Mouse (Mus musculus) myocyte (in vitro differentiated cells): ENCODE data around the gene Sar1a.

Source experiments
- MAX ChIP-seq: IDR thresholded peaks from one replicate; pipeline ENCODE4 v1.6.1; 2011; ENCODE audit warnings: low read depth, mild to moderate bottlenecking, control low read depth
- POLR2A ChIP-seq: IDR thresholded peaks from one replicate; pipeline ENCODE4 v1.6.1; 2011; ENCODE audit warnings: low read depth, mild to moderate bottlenecking, control low read depth, moderate library complexity; ENCODE audit not compliant: insufficient read length
- TCF12 ChIP-seq: IDR thresholded peaks from one replicate; pipeline ENCODE4 v1.6.1; 2011; ENCODE audit warnings: mild to moderate bottlenecking, control low read depth; ENCODE audit not compliant: poor library complexity, insufficient read depth, severe bottlenecking
- TCF3 ChIP-seq: IDR thresholded peaks from one replicate; pipeline ENCODE4 v1.6.1; 2011; ENCODE audit warnings: low read depth, control low read depth; ENCODE audit not compliant: insufficient read length
- USF1 ChIP-seq: IDR thresholded peaks from one replicate; pipeline ENCODE4 v1.6.1; 2011; ENCODE audit warnings: low read depth, mild to moderate bottlenecking, control low read depth, moderate library complexity

GRCm38 (mm10) chr10:61693563-61693962, 13.5 kb downstream of the Sar1a start:
- TF ChIP-seq MAX, result no peak
- no peak for TF ChIP-seq TCF3
- no peak for TF ChIP-seq USF1
- TF ChIP-seq POLR2A, result no peak
- TF ChIP-seq TCF12, result no peak
